Mouse (Mus musculus) limb, embryonic 10.5 days (tissue): ENCODE measurements around the gene Rpain. TPM values are rescaled to one million over a fixed set of nuclear protein-coding genes. Genes with fewer than 3 reads are reported as not detected.

Experiments
- DNase-seq: peaks from one replicate; pipeline ENCODE4 v3.0.0-alpha.2; 2017; ENCODE audit warnings: low spot score
- H3K27ac ChIP-seq: fragments of 300-500 bp; sonication (generic); 2 replicates; pipeline ENCODE4 v1.5.1; 2016; ENCODE audit warnings: mild to moderate bottlenecking
- H3K27me3 ChIP-seq: fragments of 300-500 bp; sonication (generic); 2 replicates; pipeline ENCODE4 v1.6.1; 2016; ENCODE audit warnings: low read depth, mild to moderate bottlenecking; ENCODE audit not compliant: poor library complexity, severe bottlenecking
- H3K36me3 ChIP-seq: fragments of 300-500 bp; sonication (generic); 2 replicates; pipeline ENCODE4 v1.6.1; 2016; ENCODE audit warnings: mild to moderate bottlenecking, moderate library complexity
- H3K4me1 ChIP-seq: fragments of 300-500 bp; sonication (generic); 2 replicates; pipeline ENCODE4 v1.6.1; 2016
- H3K4me3 ChIP-seq: fragments of 300-500 bp; sonication (generic); 2 replicates; pipeline ENCODE4 v1.5.1; 2016; ENCODE audit warnings: mild to moderate bottlenecking, moderate library complexity
- H3K9me3 ChIP-seq: fragments of 300-500 bp; sonication (generic); replicated peaks from 2 replicates; pipeline ENCODE4 v1.6.1; 2016; ENCODE audit warnings: mild to moderate bottlenecking
- WGBS: fragments of 180-500 bp; shearing (Covaris S2); methylation state at CpG from one replicate; pipeline ENCODE4 v1.1.7; 2016; 5-methylcytosine and 5-hydroxymethylcytosine counted together
- polyA plus RNA-seq: library from polyadenylated mRNA; unstranded; fragments of >200 nt; fragmentation: Nextera tagmentation; extraction: Ambion mirVana; gene quantifications from 2 replicates; pipeline ENCODE4 v1.2.1, GENCODE M21; 2016

The Rpain gene
- polyA plus RNA-seq, 1 experiment from 2014 or later: 73.2 TPM

GRCm38 (mm10) chr11:70972586-70972985, 2.6 kb downstream of the Rpain start:
- DNase-seq: no peak
- no peaks in the 10 kb centered on the region for H3K9me3 ChIP-seq
- H3K27ac ChIP-seq: no peak overlapping the region
- no peak overlapping the region for H3K4me3 ChIP-seq
- no peaks in the 10 kb centered on the region for H3K27me3 ChIP-seq
- peaks cover 16% of the 10 kb centered on the region; the same call in 1 of the 2 replicates for H3K4me1 ChIP-seq
- 78% methylated on average over 1 of the region's 1 CpGs for WGBS
- H3K36me3 ChIP-seq: peaks cover 59% of the 10 kb centered on the region

DNA sequence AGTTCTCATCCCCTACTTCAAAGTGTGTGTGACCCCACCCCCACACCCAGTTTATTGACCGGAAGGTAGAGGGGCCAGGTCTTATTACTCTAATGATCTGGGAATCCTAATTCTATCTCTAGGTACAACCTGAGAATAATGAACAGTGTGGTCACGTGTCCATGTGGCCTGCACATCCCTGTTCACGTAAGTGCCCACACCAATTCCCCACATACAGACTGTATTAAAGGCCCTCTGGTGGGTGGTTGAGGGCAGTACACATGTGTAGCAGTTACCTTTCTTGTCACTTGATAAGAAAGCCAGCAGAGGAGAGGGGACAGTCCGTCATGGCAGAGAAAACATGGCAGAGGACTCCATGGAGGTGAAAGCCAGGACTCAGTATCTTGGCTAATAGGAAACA, 3.9 kb downstream of the Rpain start:
- DNase-seq: no peak
- H3K36me3 ChIP-seq: peaks cover 71% of the 10 kb centered on the region

DNA sequence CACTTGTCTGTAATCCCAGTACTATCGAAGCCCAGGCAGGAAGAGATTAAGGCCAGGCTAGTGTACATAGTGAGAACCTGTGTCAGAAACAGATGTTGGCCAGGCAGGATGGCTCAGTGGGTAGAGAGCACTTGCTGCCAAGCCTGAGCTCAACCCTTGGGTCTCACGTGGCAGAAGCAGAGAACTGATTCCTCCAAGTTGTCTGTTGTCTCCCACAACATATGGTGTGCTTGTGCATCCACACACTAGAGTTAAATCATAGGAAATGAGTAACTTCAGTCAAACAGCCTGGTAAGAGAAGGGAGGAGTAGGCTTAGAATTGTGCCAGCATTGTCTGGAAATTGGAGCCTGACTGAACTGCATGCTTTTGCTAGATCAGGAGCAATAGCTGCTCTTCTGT, 5.2 kb downstream of the Rpain start:
- H3K27ac ChIP-seq: no peak overlapping the region
- peaks cover 84% of the 10 kb centered on the region for H3K36me3 ChIP-seq
- 82% methylated on average over 2 of the region's 2 CpGs for WGBS
- H3K4me1 ChIP-seq: peaks cover 7% of the 10 kb centered on the region; the same call in 1 of the 2 replicates
- no peak overlapping the region for H3K4me3 ChIP-seq
- DNase-seq: no peak
- H3K9me3 ChIP-seq: no peaks in the 10 kb centered on the region
- H3K27me3 ChIP-seq: no peaks in the 10 kb centered on the region

More for the DNA sequence above, 3.9 kb downstream of the Rpain start:
- Histone ChIP-seq H3K9me3 (no peaks in the 10 kb centered on the region), H3K4me1 (peaks cover 11% of the 10 kb centered on the region; the same call in 1 of the 2 replicates), H3K27ac (no peak overlapping the region), H3K27me3 (no peaks in the 10 kb centered on the region), H3K4me3 (no peak overlapping the region)
- WGBS: 78% methylated on average over 4 of the region's 4 CpGs

DNA sequence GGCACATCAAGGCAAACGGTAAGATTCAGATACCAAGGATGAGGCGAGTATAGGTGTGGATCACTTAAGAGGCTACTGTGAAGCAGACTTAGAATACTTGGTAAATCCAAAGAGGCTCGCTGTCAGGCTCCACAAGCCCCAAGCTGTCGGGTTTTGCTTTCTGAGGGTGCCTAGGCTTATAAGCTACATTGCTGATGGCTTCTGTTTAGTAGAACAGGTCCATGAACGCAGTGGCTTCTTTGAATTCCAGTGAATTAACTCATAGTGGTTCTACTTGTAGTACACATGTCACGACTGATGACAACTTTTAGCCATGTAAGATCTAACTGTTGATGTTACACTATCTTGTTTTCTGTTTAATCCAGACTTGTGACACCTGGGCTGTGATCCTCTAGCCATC, 7.3 kb downstream of the Rpain start:
- WGBS: 86% methylated on average over 6 of the region's 6 CpGs
- Histone ChIP-seq H3K27me3 (no peaks in the 10 kb centered on the region), H3K4me3 (no peak overlapping the region), H3K27ac (no peak overlapping the region), H3K36me3 (peaks cover 92% of the 10 kb centered on the region), H3K9me3 (no peaks in the 10 kb centered on the region), H3K4me1 (peaks cover 12% of the 10 kb centered on the region)
- DNase-seq: no peak

- Histone ChIP-seq H3K4me1 (peaks cover 12% of the 10 kb centered on the region), H3K27me3 (no peaks in the 10 kb centered on the region), H3K36me3 (peaks cover 80% of the 10 kb centered on the region), H3K9me3 (no peaks in the 10 kb centered on the region), H3K4me3 (no peak overlapping the region), H3K27ac (no peak overlapping the region)
- WGBS: 93% methylated on average over 6 of the region's 6 CpGs
- DNase-seq: no peak
These were observed 10.2 kb downstream of the Rpain start for GRCm38 (mm10) chr11:70980232-70980631.

GRCm38 (mm10) chr11:70980751-70981510, 10.9 kb downstream of the Rpain start:
- no peak for DNase-seq
- WGBS: 94% methylated on average over 14 of the region's 14 CpGs
- peak overlapping the region; percentile 99 for H3K4me3 ChIP-seq
- H3K9me3 ChIP-seq: no peaks in the 10 kb centered on the region
- H3K27ac ChIP-seq: no peak overlapping the region
- no peaks in the 10 kb centered on the region for H3K27me3 ChIP-seq
- H3K36me3 ChIP-seq: peaks cover 80% of the 10 kb centered on the region
- H3K4me1 ChIP-seq: peaks cover 12% of the 10 kb centered on the region

DNA sequence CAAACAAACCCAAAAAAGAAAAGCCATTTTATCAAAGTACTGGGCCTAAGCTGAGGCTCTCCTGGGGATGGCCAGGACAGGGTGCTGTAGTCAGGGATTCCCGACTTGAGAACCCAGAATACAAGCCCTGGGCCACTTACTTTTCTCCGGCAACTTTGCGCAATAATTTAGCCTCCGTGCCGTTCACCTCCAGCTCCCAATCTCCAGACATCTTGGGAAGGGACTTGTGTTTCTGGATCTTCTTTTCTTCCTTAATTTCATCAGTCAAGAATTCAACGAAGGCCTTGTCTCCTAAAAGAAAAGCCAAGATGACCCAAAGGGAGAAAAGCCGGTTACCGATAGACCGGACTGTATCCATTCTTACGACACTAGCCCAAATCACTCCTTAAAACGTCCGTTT, 12.0 kb downstream of the Rpain start:
- Histone ChIP-seq H3K27ac (peak overlapping the region; percentile 92), H3K27me3 (no peaks in the 10 kb centered on the region), H3K36me3 (peaks cover 80% of the 10 kb centered on the region), H3K4me3 (peak overlapping the region; percentile 99), H3K4me1 (peaks cover 12% of the 10 kb centered on the region), H3K9me3 (no peaks in the 10 kb centered on the region)
- WGBS: 14% methylated on average over 12 of the region's 12 CpGs
- DNase-seq: no peak

- H3K4me1 ChIP-seq: peaks cover 12% of the 10 kb centered on the region
- peak within 1 kb of the TSS; percentile 92 for H3K27ac ChIP-seq
- peaks cover 80% of the 10 kb centered on the region for H3K36me3 ChIP-seq
- peak within 1 kb of the TSS; percentile 99 for H3K4me3 ChIP-seq
- peak; percentile 98 for DNase-seq
- under 1% methylated on average over 64 of the region's 64 CpGs for WGBS
- H3K9me3 ChIP-seq: no peaks in the 10 kb centered on the region
- no peaks in the 10 kb centered on the region for H3K27me3 ChIP-seq
These were observed 12.7 kb downstream of the Rpain start, which contains the start of gene C1qbp for GRCm38 (mm10) chr11:70982557-70983228. C1qbp (minus strand) TSS chr11:70983026.

DNA sequence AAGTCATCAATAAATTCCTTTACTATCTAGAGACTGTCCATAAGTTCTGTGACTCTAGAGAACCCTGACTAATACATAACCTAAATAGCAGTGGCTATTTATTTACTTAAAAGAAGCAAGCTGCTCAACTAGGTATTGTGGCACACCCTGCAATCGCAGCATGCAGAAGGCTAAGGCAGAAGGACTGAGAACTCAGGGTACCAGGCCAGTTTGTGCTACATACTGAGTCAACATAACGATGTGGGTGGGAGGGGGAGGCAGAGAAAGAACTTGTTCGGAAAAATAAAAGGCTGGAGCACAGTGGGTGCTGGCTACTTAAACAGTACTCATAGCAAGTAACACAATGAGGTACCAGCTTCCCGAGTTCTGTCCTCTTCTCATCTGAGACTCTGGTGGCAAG, 31.2 kb downstream of the Rpain start:
- DNase-seq: no peak
- H3K27me3 ChIP-seq: no peaks in the 10 kb centered on the region
- H3K27ac ChIP-seq: no peak overlapping the region
- 92% methylated on average over 4 of the region's 4 CpGs for WGBS
- peaks cover 13% of the 10 kb centered on the region for H3K4me1 ChIP-seq
- no peak overlapping the region for H3K4me3 ChIP-seq
- H3K9me3 ChIP-seq: no peaks in the 10 kb centered on the region
- H3K36me3 ChIP-seq: peaks cover 52% of the 10 kb centered on the region

DNA sequence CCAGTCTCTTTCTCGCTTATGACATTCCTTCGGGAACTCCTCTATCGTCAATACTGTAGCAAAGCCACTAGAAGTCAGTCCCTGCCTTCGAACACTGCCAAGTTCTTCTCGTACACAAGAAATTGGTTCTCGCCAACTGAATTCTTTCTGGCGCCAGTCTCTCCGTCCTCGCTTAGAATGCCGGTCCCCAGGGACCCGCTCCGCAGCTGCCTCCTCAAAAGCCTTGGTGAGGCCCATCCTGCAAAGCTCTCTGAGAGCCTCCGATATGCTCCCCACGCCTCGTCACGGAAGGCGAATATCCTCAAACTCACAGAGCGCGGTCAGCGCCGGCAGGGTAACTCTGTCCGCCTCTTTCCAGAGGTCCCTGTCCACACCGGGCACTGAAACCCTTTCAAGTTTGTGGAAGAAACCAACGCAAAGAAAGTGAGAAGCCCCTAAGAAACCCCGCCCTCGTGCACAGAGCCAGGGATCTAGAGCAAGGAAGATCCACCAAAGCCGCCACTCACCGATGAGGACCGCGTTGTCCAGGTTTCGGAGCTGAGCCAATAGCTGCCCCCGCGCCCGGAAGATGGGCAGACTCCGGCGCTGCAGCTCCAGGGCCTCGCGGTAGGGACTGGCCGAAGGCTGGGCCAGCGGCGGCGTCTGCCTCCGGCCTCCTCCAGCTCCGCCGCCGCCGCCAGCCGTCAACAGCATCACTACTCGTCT, 33.8 kb downstream of the Rpain start:
- no peak for DNase-seq
- H3K27me3 ChIP-seq: no peaks in the 10 kb centered on the region
- H3K36me3 ChIP-seq: peaks cover 42% of the 10 kb centered on the region
- WGBS: under 1% methylated on average over 49 of the region's 49 CpGs
- peak overlapping the region; percentile 86 for H3K27ac ChIP-seq
- peak overlapping the region; percentile 91 for H3K4me3 ChIP-seq
- H3K4me1 ChIP-seq: peaks cover 13% of the 10 kb centered on the region
- no peaks in the 10 kb centered on the region for H3K9me3 ChIP-seq

- peak; percentile 98 for DNase-seq
- peak within 1 kb of the TSS; percentile 86 for H3K27ac ChIP-seq
- H3K27me3 ChIP-seq: no peaks in the 10 kb centered on the region
- WGBS: under 1% methylated on average over 35 of the region's 35 CpGs
- H3K4me3 ChIP-seq: peak within 1 kb of the TSS; percentile 91
- no peaks in the 10 kb centered on the region for H3K9me3 ChIP-seq
- H3K36me3 ChIP-seq: peaks cover 42% of the 10 kb centered on the region
- peaks cover 13% of the 10 kb centered on the region for H3K4me1 ChIP-seq
These were observed 34.3 kb downstream of the Rpain start, which contains the start of gene Dhx33 for GRCm38 (mm10) chr11:71004316-71004773. Dhx33 (minus strand) TSS chr11:71004437.

- Histone ChIP-seq H3K9me3 (no peaks in the 10 kb centered on the region), H3K36me3 (peaks cover 42% of the 10 kb centered on the region), H3K4me1 (peaks cover 13% of the 10 kb centered on the region), H3K4me3 (peak overlapping the region; percentile 91), H3K27ac (peak overlapping the region; percentile 71; the same call in 1 of the 2 replicates), H3K27me3 (no peaks in the 10 kb centered on the region)
- DNase-seq: no peak
- WGBS: 72% methylated on average over 5 of the region's 5 CpGs
These were observed 35.0 kb downstream of the Rpain start for GRCm38 (mm10) chr11:71005046-71005445.
